Mouse (Mus musculus): ENCODE data around the gene Sigirr.

GRCm38 (mm10) chr7:141119487-141119886, 19.1 kb upstream of the Sigirr start:
- TF ChIP-seq POLR2A (IDR thresholded peaks at IDR 0.05; ENCODE audit: control insufficient read depth, low read depth, low read length): no peak
- TF ChIP-seq CTCF (IDR thresholded peaks at IDR 0.05; ENCODE audit: control insufficient read depth, insufficient read depth, insufficient replicate concordance, low read depth, low read length): no peak

All from testis, adult 2 months (tissue).